Mouse (Mus musculus) lung, embryonic 15.5 days (tissue): ENCODE results near the gene Tmem50b. TPM values are rescaled to one million over a fixed set of nuclear protein-coding genes. Genes with fewer than 3 reads are reported as not detected.

Experiments used
- ATAC-seq: fragments of 200-750 bp; cut with Nextera tagmentation; 2 replicates; pipeline ENCODE4 v1.8.0; 2017; ENCODE audit warnings: moderate number of reproducible peaks, borderline replicate concordance; ENCODE audit not compliant: low FRiP score, low TSS enrichment; ENCODE audit errors: extremely low read depth
- H3K27ac ChIP-seq: fragments of 300-500 bp; sonication (generic); 2 replicates; pipeline ENCODE4 v1.5.1; 2015; ENCODE audit warnings: moderate library complexity, mild to moderate bottlenecking, inconsistent platforms
- H3K27me3 ChIP-seq: fragments of 300-500 bp; sonication (generic); 2 replicates; pipeline ENCODE4 v1.6.1; 2015; ENCODE audit warnings: inconsistent platforms
- H3K36me3 ChIP-seq: fragments of 300-500 bp; sonication (generic); 2 replicates; pipeline ENCODE4 v1.6.1; 2015; ENCODE audit warnings: inconsistent platforms
- H3K4me1 ChIP-seq: fragments of 300-500 bp; sonication (generic); 2 replicates; pipeline ENCODE4 v1.6.1; 2015; ENCODE audit warnings: inconsistent platforms
- H3K4me2 ChIP-seq: fragments of 300-500 bp; sonication (generic); 2 replicates; pipeline ENCODE4 v1.6.1; 2015; ENCODE audit warnings: inconsistent platforms, mild to moderate bottlenecking, moderate library complexity
- H3K4me3 ChIP-seq: fragments of 300-500 bp; sonication (generic); 2 replicates; pipeline ENCODE4 v1.5.1; 2015; ENCODE audit warnings: mild to moderate bottlenecking, inconsistent platforms
- H3K9ac ChIP-seq: fragments of 300-500 bp; sonication (generic); 2 replicates; pipeline ENCODE4 v1.6.1; 2015; ENCODE audit warnings: inconsistent platforms
- H3K9me3 ChIP-seq: fragments of 300-500 bp; sonication (generic); 2 replicates; pipeline ENCODE4 v1.6.1; 2016; ENCODE audit warnings: inconsistent platforms
- WGBS: fragments of 180-500 bp; shearing (Covaris S2); methylation state at CpG from one replicate; pipeline ENCODE4 v1.1.7; 2015; 5-methylcytosine and 5-hydroxymethylcytosine counted together
- polyA plus RNA-seq: library from polyadenylated mRNA; unstranded; fragments of >200 nt; fragmentation: Nextera tagmentation; extraction: Ambion mirVana; gene quantifications from 2 replicates; pipeline ENCODE4 v1.2.1, GENCODE M21; 2015

Gene Tmem50b
- polyA plus RNA-seq, 1 experiment from 2014 or later = 45.3 TPM

DNA sequence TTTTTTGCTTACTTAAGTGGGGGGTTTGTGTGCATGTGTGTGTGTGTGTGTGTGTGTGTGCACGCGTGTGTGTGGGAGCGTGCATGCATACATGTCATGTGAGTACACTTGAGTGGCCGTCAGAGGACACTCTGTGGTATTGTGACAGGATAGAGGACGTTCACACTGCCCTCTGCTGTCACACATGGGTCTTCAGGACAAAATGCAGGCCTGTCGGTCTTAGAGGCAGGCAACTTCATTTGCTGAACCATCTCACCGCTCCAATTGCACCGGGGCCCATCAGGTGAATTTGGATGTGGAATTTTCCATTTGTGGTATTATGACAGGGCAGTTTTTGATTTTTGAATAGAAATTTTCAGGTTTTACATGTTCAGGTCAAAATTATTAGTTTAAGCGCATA is 36.5 kb downstream of the Tmem50b start:
- H3K9ac ChIP-seq = no peak overlapping the region
- WGBS = 48% methylated on average over 9 of the region's 9 CpGs
- no peak for ATAC-seq
- no peaks in the 10 kb centered on the region for H3K4me1 ChIP-seq
- H3K9me3 ChIP-seq = no peaks in the 10 kb centered on the region
- 0 out of 2 replicates have a peak overlapping the region, but pooled peaks have one; percentile 9 for H3K4me2 ChIP-seq
- H3K4me3 ChIP-seq = no peak overlapping the region
- H3K27me3 ChIP-seq = no peaks in the 10 kb centered on the region
- peaks cover 51% of the 10 kb centered on the region for H3K36me3 ChIP-seq
- H3K27ac ChIP-seq = no peak overlapping the region

DNA sequence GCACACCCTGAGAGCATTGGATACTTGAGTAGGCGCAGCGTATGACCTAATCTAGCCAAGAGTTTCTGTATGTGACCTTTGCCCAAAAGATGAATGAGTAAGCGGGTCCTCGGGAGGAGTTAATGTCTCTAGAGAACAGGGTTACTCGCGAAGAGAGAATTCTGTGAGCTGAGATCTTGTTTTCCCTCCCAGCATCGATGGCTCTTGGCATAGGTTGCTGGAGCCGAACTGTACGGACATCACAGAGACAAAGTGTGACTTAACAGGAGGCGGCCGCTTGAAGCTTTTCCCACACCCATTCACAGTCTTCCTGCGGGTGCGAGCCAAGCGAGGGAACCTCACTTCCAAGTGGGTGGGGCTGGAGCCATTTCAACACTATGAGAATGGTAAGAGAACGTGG is 39.9 kb downstream of the Tmem50b start:
- Histone ChIP-seq H3K27ac (no peak overlapping the region), H3K9ac (no peak overlapping the region), H3K4me3 (no peak overlapping the region), H3K4me1 (peaks cover 13% of the 10 kb centered on the region), H3K4me2 (no peak overlapping the region), H3K36me3 (peaks cover 48% of the 10 kb centered on the region), H3K9me3 (no peaks in the 10 kb centered on the region), H3K27me3 (no peaks in the 10 kb centered on the region)
- 77% methylated on average over 15 of the region's 15 CpGs for WGBS
- peak; percentile 36; the same call in 1 of the 2 replicates for ATAC-seq

DNA sequence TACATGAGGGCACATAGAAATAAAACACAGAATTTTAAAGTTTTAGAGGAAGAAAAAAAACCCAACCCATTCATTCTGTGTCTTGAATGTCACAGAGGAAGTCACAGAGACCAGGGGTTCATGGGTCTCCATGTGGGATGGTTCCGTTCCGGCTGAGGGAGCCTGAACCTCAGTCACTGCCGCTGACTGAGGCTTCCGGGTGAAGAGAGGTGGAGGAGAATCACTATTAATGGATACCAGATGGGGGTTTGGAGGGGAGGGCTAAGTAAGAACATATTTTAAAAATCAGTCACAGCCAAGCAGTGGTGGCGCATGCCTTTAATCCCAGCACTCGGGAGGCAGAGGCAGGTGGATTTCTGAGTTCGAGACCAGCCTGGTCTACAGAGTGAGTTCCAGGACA is 40.4 kb downstream of the Tmem50b start:
- Histone ChIP-seq H3K4me3 (no peak overlapping the region), H3K9me3 (no peaks in the 10 kb centered on the region), H3K4me1 (peaks cover 13% of the 10 kb centered on the region), H3K27ac (no peak overlapping the region), H3K36me3 (peaks cover 43% of the 10 kb centered on the region), H3K27me3 (no peaks in the 10 kb centered on the region), H3K9ac (no peak overlapping the region), H3K4me2 (no peak overlapping the region)
- 82% methylated on average over 7 of the region's 7 CpGs for WGBS
- ATAC-seq = no peak

DNA sequence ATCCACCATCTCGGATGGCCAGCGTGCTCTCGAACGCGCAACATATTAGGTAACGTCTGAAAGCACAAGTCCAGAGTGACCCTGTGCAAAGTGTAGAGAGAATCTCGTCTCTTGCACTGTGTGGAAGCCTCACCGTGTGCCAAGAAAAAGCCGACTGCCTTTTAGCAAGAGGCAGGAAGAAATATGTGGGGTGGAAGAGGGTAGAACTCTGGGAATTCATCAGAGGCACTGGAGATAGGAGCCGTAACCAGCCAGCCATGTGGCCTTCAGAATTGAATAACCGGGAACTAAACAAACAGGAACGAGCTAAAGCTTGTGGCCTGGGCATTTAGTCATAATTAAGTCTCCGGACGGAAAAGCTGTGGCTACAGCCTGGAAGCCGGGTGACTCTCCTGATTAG is 40.9 kb downstream of the Tmem50b start:
- no peak for ATAC-seq
- H3K27ac ChIP-seq = no peak overlapping the region
- WGBS = 77% methylated on average over 15 of the region's 15 CpGs
- H3K4me1 ChIP-seq = peaks cover 16% of the 10 kb centered on the region
- H3K9ac ChIP-seq = no peak overlapping the region
- no peaks in the 10 kb centered on the region for H3K27me3 ChIP-seq
- H3K4me3 ChIP-seq = no peak overlapping the region
- H3K4me2 ChIP-seq = no peak overlapping the region
- H3K36me3 ChIP-seq = peaks cover 37% of the 10 kb centered on the region
- no peaks in the 10 kb centered on the region for H3K9me3 ChIP-seq

DNA sequence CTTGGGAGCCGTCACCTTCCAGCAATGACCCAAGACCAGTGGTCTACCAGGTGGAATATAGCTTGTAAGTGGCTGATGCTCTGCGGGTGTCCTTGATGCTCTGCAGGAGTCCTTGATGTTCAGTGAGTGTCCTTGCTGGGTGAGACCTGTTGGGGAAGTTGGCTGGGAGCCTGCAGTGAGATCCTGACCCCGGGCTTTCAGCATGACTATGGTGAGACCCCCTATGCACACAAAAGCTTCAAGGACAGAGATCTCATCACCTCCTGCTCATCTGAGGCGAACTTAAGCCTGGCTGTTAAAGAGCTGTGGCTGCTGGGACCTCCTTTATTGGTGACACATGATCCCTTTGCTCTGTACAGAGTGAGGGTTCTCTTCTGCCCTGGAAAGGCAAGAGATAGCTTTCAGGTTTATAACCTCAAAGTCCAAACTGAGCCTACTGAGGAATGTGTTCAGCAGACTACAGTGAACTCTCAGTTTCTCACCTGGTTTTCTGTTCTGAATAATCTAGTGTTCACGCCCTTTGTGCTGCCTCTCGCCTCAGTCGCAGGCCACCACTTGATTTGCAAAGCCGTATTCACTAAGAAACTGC is 42.5 kb downstream of the Tmem50b start:
- 89% methylated on average over 8 of the region's 8 CpGs for WGBS
- Histone ChIP-seq H3K4me2 (no peak overlapping the region), H3K4me1 (peaks cover 16% of the 10 kb centered on the region), H3K4me3 (no peak overlapping the region), H3K9ac (no peak overlapping the region), H3K27me3 (no peaks in the 10 kb centered on the region), H3K36me3 (peaks cover 28% of the 10 kb centered on the region), H3K9me3 (no peaks in the 10 kb centered on the region), H3K27ac (no peak overlapping the region)
- no peak for ATAC-seq

DNA sequence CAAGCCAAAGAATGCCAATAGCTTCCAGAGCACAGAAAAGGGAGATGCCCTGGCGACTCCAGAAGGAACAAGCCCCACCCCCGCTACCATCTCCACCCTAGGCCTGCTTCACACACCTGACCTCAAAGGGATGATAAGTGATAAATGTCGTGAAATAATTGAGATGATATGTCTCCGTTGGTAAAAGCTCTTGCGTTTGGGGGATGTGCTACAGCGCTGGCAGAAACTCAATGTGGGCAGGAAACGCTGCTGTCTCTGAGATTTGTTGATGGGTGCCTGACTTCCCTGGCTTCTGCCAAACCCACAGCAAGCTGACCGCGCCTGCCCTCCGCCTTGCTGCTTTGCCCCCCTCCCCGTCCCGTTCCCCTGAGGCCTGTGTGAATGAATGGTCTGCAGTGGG is 44.0 kb downstream of the Tmem50b start:
- peaks cover 27% of the 10 kb centered on the region for H3K4me1 ChIP-seq
- WGBS = 36% methylated on average over 12 of the region's 12 CpGs
- no peak overlapping the region for H3K27ac ChIP-seq
- H3K4me2 ChIP-seq = peak overlapping the region; percentile 25
- no peaks in the 10 kb centered on the region for H3K27me3 ChIP-seq
- peak; percentile 41; the same call in 1 of the 2 replicates for ATAC-seq
- H3K4me3 ChIP-seq = no peak overlapping the region
- peaks cover 17% of the 10 kb centered on the region for H3K36me3 ChIP-seq
- H3K9me3 ChIP-seq = no peaks in the 10 kb centered on the region
- no peak overlapping the region for H3K9ac ChIP-seq

DNA sequence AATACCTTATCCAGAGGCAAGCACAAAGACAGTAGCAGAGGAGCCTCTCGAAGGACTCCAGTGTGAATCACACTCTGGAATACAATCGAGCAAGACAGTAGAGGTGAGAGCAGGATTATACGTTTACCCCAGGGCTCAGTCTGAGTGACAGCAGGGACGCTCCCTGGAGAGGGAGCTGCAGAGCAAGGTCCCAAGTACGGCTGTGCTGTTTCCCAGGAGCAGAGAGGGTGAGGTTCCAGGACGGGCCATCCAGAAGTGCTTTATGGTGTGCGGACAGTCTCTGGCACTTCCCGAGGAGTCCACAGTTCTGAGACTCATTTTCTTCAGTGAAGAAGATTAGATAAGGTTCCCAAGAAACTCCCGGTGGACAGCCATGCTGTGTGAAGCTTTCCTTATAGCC is 45.5 kb downstream of the Tmem50b start:
- Histone ChIP-seq H3K9ac (no peak overlapping the region), H3K36me3 (0 out of 2 replicates have a peak, but pooled peaks cover 9% of the 10 kb centered on the region), H3K4me2 (no peak overlapping the region), H3K4me1 (peaks cover 39% of the 10 kb centered on the region), H3K27ac (no peak overlapping the region), H3K27me3 (no peaks in the 10 kb centered on the region), H3K4me3 (no peak overlapping the region), H3K9me3 (no peaks in the 10 kb centered on the region)
- WGBS = 45% methylated on average over 9 of the region's 9 CpGs
- no peak for ATAC-seq

DNA sequence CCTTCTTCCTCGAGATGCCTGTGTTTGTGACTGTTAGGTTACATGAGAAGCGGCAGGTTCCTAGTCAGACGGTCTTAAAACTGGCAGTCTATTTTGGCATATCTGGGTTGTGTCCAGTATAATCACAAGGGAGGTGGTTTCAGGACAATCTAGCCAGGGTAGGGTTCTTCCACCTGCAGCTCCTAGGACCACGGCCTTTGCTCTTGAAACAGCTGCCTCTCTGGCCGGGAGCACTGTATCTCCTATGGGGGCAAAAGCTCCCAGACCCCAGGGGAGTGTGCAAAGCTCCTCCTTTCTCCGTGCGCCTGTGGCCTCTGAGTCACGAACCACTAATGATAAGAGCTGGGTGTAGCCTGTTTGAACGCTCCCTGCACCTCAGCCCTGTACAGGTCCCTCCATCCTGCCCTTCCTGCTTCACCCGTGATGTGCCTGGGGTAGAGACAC is 46.5 kb downstream of the Tmem50b start:
- no peak overlapping the region for H3K27ac ChIP-seq
- H3K9me3 ChIP-seq = no peaks in the 10 kb centered on the region
- no peak overlapping the region for H3K4me2 ChIP-seq
- 62% methylated on average over 10 of the region's 10 CpGs for WGBS
- no peak for ATAC-seq
- H3K4me1 ChIP-seq = peaks cover 44% of the 10 kb centered on the region
- H3K36me3 ChIP-seq = 0 out of 2 replicates have a peak, but pooled peaks cover 9% of the 10 kb centered on the region
- no peak overlapping the region for H3K9ac ChIP-seq
- no peaks in the 10 kb centered on the region for H3K27me3 ChIP-seq
- H3K4me3 ChIP-seq = no peak overlapping the region

DNA sequence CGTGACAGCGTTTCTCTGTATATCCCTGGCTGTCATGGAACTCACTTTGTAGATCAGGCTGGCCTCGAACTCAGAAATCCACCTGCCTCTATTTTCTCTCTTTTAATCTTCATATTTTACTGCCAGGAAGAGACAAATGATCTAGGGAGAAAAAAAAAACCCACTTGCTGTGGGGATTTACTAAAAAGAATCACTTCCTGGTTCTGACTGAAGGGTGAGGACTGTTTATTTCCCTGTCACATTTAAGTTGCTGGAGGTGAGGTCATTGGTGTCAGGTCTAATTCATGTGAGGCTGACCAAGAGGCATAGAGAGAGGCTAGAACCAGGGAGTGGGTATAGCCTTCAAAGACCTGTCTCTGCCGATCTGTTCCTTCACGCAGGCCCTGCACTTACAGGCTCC is 48.0 kb downstream of the Tmem50b start:
- no peak overlapping the region for H3K9ac ChIP-seq
- WGBS = 72% methylated on average over 5 of the region's 5 CpGs
- no peak for ATAC-seq
- H3K4me2 ChIP-seq = no peak overlapping the region
- no peak overlapping the region for H3K27ac ChIP-seq
- H3K4me1 ChIP-seq = peaks cover 53% of the 10 kb centered on the region
- H3K4me3 ChIP-seq = no peak overlapping the region
- H3K36me3 ChIP-seq = no peaks in the 10 kb centered on the region
- H3K9me3 ChIP-seq = no peaks in the 10 kb centered on the region
- no peaks in the 10 kb centered on the region for H3K27me3 ChIP-seq

DNA sequence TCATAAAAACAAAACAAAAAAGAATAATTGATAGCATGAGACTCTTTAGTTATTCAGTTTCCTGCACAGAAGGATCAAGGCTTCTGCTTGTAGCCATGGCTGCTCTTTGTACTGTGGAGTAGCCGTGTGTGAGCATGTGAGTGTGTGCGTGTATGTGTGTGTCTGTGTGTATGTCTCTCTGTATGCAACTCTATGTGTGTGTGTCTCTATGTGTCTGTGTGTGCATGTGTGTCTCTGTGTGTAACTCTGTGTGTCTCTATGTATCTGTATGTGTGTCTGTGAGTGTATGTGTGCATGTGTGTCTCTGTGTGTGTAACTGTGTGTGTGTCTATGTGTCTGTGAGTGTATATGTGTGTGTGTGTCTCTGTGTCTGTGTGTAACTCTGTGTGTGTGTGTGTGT is 48.6 kb downstream of the Tmem50b start:
- no peak overlapping the region for H3K27ac ChIP-seq
- no peak for ATAC-seq
- peak overlapping the region; percentile 5; the same call in 1 of the 2 replicates for H3K4me3 ChIP-seq

DNA sequence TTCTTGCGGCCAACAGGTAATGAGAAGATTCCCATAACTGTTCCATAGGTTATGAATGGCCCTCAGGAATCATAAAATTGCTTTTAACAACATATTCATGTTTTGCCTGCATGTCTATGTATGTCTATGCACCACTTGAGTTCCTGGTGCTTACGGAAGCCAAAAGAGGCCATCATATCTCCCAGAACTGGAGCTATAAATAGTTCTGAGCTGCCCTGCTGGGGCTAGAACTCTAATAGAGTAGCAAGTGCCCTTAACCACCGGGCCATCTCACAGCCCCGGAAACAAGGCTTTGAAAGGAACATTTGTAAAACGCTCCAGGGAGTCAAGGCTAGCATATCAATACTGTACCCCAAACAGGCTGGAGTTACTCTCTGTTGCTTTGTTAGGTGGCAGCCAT is 49.0 kb downstream of the Tmem50b start:
- peak overlapping the region; percentile 60 for H3K4me2 ChIP-seq
- 45% methylated on average over 5 of the region's 5 CpGs for WGBS
- no peaks in the 10 kb centered on the region for H3K36me3 ChIP-seq
- H3K4me1 ChIP-seq = peaks cover 45% of the 10 kb centered on the region
- no peak for ATAC-seq
- peak overlapping the region; percentile 5; the same call in 1 of the 2 replicates for H3K4me3 ChIP-seq
- no peaks in the 10 kb centered on the region for H3K27me3 ChIP-seq
- H3K9ac ChIP-seq = no peak overlapping the region
- H3K27ac ChIP-seq = no peak overlapping the region
- H3K9me3 ChIP-seq = no peaks in the 10 kb centered on the region

More for the DNA sequence above, 48.6 kb downstream of the Tmem50b start:
- H3K36me3 ChIP-seq = no peaks in the 10 kb centered on the region
- peaks cover 49% of the 10 kb centered on the region for H3K4me1 ChIP-seq
- WGBS = 85% methylated on average over 2 of the region's 2 CpGs
- peak overlapping the region; percentile 60 for H3K4me2 ChIP-seq
- no peaks in the 10 kb centered on the region for H3K27me3 ChIP-seq
- no peaks in the 10 kb centered on the region for H3K9me3 ChIP-seq
- H3K9ac ChIP-seq = no peak overlapping the region

DNA sequence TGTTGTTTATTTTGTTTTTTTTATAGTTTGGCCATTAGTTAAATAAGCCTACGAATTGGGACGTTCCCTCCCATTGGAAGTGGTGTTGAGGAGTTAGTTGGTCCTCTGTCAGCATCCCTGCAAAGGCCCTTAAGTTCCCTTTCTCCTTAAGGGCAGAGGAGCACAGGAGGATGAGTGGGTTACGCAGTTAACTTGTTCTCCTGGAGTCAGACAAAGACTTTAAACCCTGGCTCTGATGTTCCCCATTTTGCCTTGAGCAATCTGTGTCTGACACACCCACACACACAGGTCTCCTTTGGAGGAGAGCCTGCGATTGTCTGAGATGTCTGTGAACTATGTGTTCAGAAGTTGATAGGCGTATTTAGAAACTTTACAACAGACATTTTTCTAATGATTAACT is 49.6 kb downstream of the Tmem50b start:
- no peak overlapping the region for H3K27ac ChIP-seq
- H3K9me3 ChIP-seq = no peaks in the 10 kb centered on the region
- no peaks in the 10 kb centered on the region for H3K36me3 ChIP-seq
- no peaks in the 10 kb centered on the region for H3K27me3 ChIP-seq
- 48% methylated on average over 5 of the region's 5 CpGs for WGBS
- no peak for ATAC-seq
- peak overlapping the region; percentile 76 for H3K4me3 ChIP-seq
- peaks cover 40% of the 10 kb centered on the region for H3K4me1 ChIP-seq
- H3K9ac ChIP-seq = peak overlapping the region; percentile 84
- peak overlapping the region; percentile 60 for H3K4me2 ChIP-seq
